Mouse (Mus musculus) induced T-regulatory cell, adult 2 months (primary cell): ENCODE measurements around the gene Ephb6.

Experiments
- DNase-seq: peaks from one replicate; pipeline ENCODE4 v3.0.0-alpha.2; 2012; ENCODE audit warnings: low read depth

Ephb6 gene

GRCm38 (mm10) chr6:41622661-41623060 lies 17.4 kb downstream of the Ephb6 start:
- DNase-seq = peak; percentile 69

DNA sequence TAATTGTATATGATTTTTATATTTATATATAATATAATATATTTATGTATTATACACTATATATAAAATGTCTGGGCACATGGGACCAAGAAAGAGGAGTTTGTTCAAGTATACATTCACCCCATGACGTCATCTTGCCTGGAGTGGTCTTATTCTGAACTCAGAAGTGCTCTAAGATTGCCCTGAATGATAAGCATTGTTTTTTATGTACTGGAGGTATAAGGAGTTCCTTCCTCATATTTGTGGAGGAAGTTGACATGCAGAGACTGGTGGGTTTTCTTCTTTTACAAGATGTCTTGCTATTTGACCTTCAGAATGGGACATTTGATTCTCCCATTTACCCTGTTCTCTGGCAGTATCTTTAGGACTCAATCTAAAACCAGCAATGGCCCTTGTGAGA lies 22.9 kb downstream of the Ephb6 start:
- DNase-seq = no peak

DNA sequence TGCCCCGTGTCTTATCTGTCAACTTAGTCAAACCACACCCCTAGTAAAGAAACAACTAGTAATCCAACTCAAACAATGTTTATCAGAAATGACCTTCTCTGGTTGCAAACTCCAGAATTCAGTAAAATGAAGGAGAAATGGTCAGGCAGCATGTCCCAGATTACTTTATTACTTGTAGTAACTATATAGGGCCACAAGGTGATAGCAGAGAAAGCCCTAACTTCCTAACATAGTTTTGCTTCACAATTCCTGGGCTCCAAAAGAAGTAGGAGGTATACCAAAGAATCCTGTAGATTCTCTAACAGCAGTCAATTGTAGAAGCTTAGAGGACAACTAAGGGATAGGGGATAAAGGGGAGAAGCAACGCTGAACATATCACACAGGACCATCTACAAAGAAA lies 25.5 kb downstream of the Ephb6 start:
- DNase-seq = no peak

DNA sequence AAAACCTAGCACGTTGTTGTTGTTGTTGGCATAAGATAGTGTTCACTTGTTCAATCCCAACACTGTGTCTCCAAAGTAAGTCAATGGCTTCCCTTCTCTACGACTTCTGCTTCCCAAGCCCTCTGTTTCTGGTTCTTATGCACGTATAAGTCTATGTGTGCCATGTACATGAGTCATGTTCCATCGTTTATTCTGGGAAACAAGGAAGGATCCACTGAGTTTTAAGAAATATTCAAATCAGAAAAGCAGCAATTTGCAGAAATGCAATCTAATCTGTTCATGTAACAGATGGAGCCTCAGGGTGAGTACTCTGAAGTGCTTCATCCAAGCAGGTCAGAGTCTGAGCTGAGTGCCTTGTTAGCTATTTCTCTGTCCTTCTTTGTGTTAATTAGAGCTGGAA lies 26.3 kb downstream of the Ephb6 start:
- DNase-seq = no peak

DNA sequence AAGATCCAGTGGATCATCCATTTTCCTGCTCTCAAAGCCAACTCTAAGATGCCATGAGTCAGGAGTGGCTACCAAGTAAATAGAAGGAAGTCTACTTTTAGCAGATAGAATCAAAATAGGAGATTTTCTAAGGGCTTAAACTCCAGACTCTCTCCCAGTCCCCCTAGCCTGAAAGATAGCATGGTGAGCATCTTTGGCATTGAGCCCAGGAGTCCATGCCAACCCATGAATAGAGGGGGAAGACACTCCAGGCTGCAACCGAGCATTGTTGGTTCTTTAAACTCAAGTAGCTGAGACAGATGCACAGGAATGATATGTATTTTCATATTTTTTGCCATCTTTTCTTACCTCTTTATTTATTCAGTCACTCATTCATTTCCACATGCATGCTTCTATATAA lies 29.9 kb downstream of the Ephb6 start:
- no peak for DNase-seq

DNA sequence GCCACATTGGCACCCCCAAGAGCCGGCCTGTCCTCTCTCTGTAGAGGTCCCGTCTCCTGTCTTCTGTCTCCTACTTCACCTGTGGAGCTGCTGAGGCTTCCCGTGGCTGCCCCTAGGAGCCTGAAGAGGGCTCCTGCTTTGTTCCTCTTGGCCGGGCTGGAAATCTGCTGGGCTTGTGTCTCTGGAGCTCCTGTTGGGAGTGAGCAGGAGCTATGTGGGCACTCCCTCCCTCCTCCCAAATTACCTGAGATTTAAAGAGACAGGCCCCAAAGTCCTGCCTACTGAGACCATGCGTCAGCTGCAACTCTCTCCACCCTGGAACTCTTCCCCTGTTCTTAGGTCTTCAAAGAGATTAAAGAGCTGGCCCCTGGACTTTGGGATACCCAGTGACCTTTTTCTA lies 30.9 kb downstream of the Ephb6 start, which contains the start of gene Trpv6:
Trpv6 (minus strand) TSS at position 228 of the 400 bp plus-strand sequence.
- no peak for DNase-seq

DNA sequence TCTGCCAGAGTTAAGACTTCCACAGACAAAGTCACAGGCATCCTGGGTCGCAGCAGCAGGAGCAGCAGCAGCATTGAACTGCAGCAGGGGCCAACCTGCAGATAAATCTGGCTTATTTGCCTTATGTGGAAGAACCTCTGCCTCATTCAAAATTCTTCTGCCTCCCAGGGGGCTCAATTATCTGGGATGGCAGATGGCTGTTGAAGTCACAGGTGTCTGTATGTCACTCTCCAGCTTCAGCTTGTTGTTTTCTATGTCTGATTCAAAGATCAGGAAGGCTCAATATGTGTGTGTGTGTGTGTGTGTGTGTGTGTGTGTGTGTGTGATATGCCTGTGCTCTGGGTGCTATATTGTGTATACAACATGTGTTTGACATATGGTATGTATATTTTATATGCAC lies 32.1 kb downstream of the Ephb6 start:
- DNase-seq = no peak

GRCm38 (mm10) chr6:41637927-41638506 lies 32.7 kb downstream of the Ephb6 start:
- no peak for DNase-seq

DNA sequence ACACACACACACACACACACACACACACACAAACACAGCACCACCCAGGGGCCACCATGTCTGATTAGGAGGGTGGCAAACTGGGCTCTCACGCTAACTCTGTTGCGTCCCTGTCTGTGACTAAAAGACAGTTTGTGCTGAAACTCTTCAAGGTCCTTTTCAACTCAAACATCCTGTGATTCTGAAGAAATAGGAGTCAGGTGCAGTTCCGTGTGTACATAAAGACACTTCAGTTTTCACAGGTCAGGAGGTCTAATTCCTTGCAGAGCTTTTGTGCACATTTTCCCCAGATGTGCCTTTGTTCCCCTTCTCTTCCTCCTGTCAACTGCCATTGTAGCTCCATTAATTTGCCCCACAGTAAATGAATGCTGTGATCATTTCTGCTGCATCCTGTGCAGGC lies 35.2 kb downstream of the Ephb6 start:
- DNase-seq = no peak

DNA sequence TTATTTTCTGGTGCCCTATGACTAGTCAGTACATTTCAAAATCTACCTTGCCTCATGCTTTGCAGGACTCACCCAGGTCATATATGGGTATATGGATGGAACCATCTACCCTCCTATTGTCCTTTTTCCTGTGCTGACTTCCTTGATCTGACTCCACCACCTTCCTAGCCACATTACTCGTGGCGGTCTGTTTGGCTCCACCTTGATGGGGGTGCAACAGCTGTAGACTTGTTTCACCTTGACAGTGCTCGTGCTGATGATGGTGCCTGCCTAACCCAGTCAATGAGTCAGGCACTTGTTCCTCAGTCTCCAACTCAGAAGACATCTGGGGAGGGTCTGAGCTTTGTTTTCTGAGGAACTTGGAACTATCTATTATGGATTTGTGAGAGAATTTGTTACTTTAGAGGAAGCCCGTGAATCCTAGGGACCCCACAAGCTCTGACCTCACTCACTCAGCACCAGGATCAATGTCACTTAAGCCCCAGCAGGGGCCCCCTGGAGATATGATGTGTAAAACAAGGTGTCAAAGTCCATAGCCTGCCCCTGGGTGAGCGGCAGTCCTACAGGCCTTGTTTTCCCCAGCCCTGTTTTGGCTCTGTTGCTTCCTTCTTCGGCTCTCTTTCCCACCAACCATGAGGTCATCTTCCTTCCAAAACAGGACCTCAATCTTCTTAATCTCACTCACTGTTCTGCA lies 36.0 kb downstream of the Ephb6 start:
- no peak for DNase-seq

GRCm38 (mm10) chr6:41642765-41643164 lies 37.5 kb downstream of the Ephb6 start:
- no peak for DNase-seq

DNA sequence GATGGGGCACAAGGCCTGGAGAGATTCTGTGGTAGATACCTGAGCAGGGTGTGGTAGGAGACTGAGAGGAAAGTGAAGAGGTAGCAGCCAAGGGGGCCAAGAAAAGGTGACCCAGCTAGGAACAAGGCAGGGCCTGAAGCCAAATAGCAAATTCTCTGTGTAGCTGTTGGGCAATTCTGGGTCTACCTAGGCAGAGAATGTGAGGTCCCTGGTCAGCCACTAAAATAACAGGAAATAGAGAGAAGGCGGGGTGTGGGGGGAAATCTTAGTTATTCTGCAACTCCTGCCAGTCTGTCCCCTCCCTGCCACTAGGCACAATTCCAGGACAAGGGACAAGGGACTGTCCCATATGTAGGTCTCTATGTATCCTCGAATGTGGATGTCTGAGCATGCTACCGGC lies 37.9 kb downstream of the Ephb6 start:
- no peak for DNase-seq

DNA sequence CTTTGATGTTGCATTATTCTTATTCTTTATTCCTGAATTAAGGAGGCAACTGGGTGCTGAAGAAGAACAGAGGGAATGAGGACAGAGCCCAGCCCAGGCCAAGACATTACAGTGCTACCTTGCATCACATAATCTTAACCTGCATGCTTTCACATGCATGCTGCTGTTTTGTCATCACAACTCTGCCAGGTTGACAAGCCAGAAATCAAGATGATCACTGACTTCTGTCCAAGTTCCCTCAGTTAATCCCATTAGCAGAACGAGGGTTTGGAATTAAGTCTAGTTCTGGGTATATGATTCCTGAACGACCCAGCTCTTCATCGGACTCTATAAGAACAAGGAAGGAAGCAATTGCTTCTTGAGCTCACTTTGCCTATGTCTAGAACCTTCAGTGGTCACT lies 40.9 kb downstream of the Ephb6 start:
- no peak for DNase-seq

GRCm38 (mm10) chr6:41646672-41647071 lies 41.4 kb downstream of the Ephb6 start:
- DNase-seq = no peak

- DNase-seq = no peak
Measured at GRCm38 (mm10) chr6:41653173-41653572, 47.9 kb downstream of the Ephb6 start.

GRCm38 (mm10) chr6:41654648-41655047 lies 49.4 kb downstream of the Ephb6 start:
- peak; percentile 15 for DNase-seq

GRCm38 (mm10) chr6:41658487-41658886 lies 53.2 kb downstream of the Ephb6 start:
- DNase-seq = no peak

- peak; percentile 43 for DNase-seq
Measured at GRCm38 (mm10) chr6:41662320-41662719, 57.0 kb downstream of the Ephb6 start.
